Mouse (Mus musculus) erythroblast, embryonic 14.5 days (primary cell): ENCODE results near the gene Sh3d19.

ENCODE experiments used
- GATA1 ChIP-seq: IDR thresholded peaks from 2 replicates; pipeline ENCODE4 v1.6.1; 2012; ENCODE audit warnings: low read length, inconsistent platforms, mixed read lengths
- TAL1 ChIP-seq: IDR thresholded peaks from 3 replicates; pipeline ENCODE4 v1.6.1; 2012; ENCODE audit warnings: low read length, inconsistent platforms, mixed read lengths

- TF ChIP-seq GATA1: no peak
- TF ChIP-seq TAL1: no peak
Measured at GRCm38 (mm10) chr3:85969040-85969439, 1.9 kb upstream of the Sh3d19 start.
